Mouse (Mus musculus): ENCODE results near the gene Zfp949.
"Not testable (repeated sequence)": the region's sequence is repeated elsewhere in the genome, so short reads cannot be mapped to it uniquely, and the experiment has no call there.

- TF ChIP-seq CTCF (IDR thresholded peaks at IDR 0.05; ENCODE audit: control insufficient read depth, insufficient read depth, insufficient read length); CEBPB (IDR thresholded peaks at IDR 0.05; ENCODE audit: low read depth); MYOD1 (IDR thresholded peaks at IDR 0.05; ENCODE audit: control insufficient read depth, insufficient read length, low read depth): not testable (repeated sequence)
Observed at GRCm38 (mm10) chr9:88593708-88594107, 45.9 kb downstream of the Zfp949 start.
